In the genomic region with DNA sequence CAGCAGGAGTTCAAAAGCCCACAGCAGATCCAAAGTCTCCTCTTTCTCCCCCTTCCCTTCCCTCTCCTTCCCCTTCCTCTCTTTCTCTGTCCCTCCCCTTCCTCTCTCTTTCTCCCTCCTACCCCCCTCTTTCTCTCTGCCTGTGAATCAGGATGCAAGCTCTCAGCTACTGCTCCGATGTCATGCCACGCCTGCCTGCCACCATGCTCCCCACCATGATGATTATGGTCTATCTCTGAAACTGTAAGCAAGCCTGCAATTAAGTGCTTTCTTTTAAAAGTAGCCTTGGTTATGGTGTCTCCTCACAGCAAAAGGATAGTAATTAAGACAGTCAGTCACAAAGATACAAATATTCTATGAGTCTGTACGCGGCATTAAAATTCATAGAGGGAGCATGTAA, we compare ENCODE assay signal across 21 mouse cellular contexts.
DNase-seq lines count a peak whose midpoint lies in the region; ATAC-seq and TF ChIP-seq lines count a peak whose summit lies in the region.
"Had no signal": no experiment of that assay in that cellular context is flagged by ENCODE, and none has a peak within 500 bp of the region (broad histone marks: within the 10 kb centered on the region; RNA-seq: fewer than 3 reads in every experiment).

No protein-coding gene starts in this region.

- H3K36me3 ChIP-seq in forebrain, embryonic 13.5 days (ENCODE audit: poor library complexity, severe bottlenecking) = no peaks in the 10 kb centered on the region
- no peaks in the 10 kb centered on the region for H3K36me3 ChIP-seq in forebrain, embryonic 11.5 days (ENCODE audit: control insufficient read depth, insufficient read depth, low read length)
- H3K36me3 ChIP-seq in forebrain, postnatal 0 days (ENCODE audit: insufficient read depth) = no peaks in the 10 kb centered on the region
- H3K36me3 ChIP-seq in midbrain, postnatal 0 days (ENCODE audit: insufficient read depth, low read length) = no peaks in the 10 kb centered on the region
- H3K36me3 ChIP-seq: embryonic facial prominence, embryonic 15.5 days; heart, embryonic 13.5 days; hindbrain, embryonic 15.5 days had no signal

- 60% methylated on average over 4 of the region's 4 CpGs for WGBS in forebrain, embryonic 13.5 days
- 74% methylated on average over 4 of the region's 4 CpGs for WGBS in forebrain, embryonic 11.5 days
- 55% methylated on average over 4 of the region's 4 CpGs for whole genome bisulfite sequencing in forebrain, postnatal 0 days
- 65% methylated on average over 4 of the region's 4 CpGs for WGBS in midbrain, postnatal 0 days

- no peak overlapping the region for H3K27ac ChIP-seq in forebrain, embryonic 13.5 days
- no peak overlapping the region for H3K27ac ChIP-seq in forebrain, embryonic 11.5 days (ENCODE audit: low read depth, low read length)
- H3K27ac ChIP-seq in forebrain, postnatal 0 days (ENCODE audit: low read depth, low read length) = no peak overlapping the region
- no peak overlapping the region for H3K27ac ChIP-seq in midbrain, postnatal 0 days (ENCODE audit: low read depth, low read length)
- H3K27ac ChIP-seq: embryonic facial prominence, embryonic 15.5 days; gastrocnemius, adult 2 months; heart, embryonic 13.5 days; hindbrain, embryonic 15.5 days had no signal

- no peaks in the 10 kb centered on the region for H3K4me1 ChIP-seq in forebrain, embryonic 13.5 days
- no peaks in the 10 kb centered on the region for H3K4me1 ChIP-seq in forebrain, embryonic 11.5 days (replicated peaks; ENCODE audit: control insufficient read depth, insufficient read depth, low read length)
- no peaks in the 10 kb centered on the region for H3K4me1 ChIP-seq in forebrain, postnatal 0 days (ENCODE audit: insufficient read depth)
- no peaks in the 10 kb centered on the region for H3K4me1 ChIP-seq in midbrain, postnatal 0 days (ENCODE audit: insufficient read depth, low read length)
- H3K4me1 ChIP-seq: embryonic facial prominence, embryonic 15.5 days; heart, embryonic 13.5 days; hindbrain, embryonic 15.5 days had no signal

- no peak overlapping the region for H3K9ac ChIP-seq in forebrain, embryonic 13.5 days
- H3K9ac ChIP-seq in forebrain, embryonic 11.5 days (ENCODE audit: low read length) = no peak overlapping the region
- no peak overlapping the region for H3K9ac ChIP-seq in forebrain, postnatal 0 days
- no peak overlapping the region for H3K9ac ChIP-seq in midbrain, postnatal 0 days (replicated peaks; ENCODE audit: low read length, poor library complexity, severe bottlenecking)
- H3K9ac ChIP-seq: embryonic facial prominence, embryonic 15.5 days; heart, embryonic 13.5 days; hindbrain, embryonic 15.5 days had no signal

- peak; percentile 82 for ATAC-seq in forebrain, embryonic 13.5 days
- ATAC-seq in forebrain, embryonic 11.5 days (replicated peaks; ENCODE audit: low FRiP score) = no peak; the same call in 1 of the 2 replicates
- peak; percentile 95 for ATAC-seq in forebrain, postnatal 0 days
- no peak for ATAC-seq in midbrain, postnatal 0 days (ENCODE audit: low FRiP score)
- ATAC-seq: intestine, embryonic 16.5 days had no signal

- H3K4me2 ChIP-seq in forebrain, embryonic 13.5 days = no peak overlapping the region
- H3K4me2 ChIP-seq in forebrain, embryonic 11.5 days (ENCODE audit: low read depth, low read length, severe bottlenecking) = no peak overlapping the region
- H3K4me2 ChIP-seq in forebrain, postnatal 0 days (ENCODE audit: low read depth) = no peak overlapping the region
- no peak overlapping the region for H3K4me2 ChIP-seq in midbrain, postnatal 0 days (ENCODE audit: low read depth, low read length, poor library complexity, severe bottlenecking)
- H3K4me2 ChIP-seq: embryonic facial prominence, embryonic 15.5 days; heart, embryonic 13.5 days; hindbrain, embryonic 15.5 days had no signal

- no peaks in the 10 kb centered on the region for H3K9me3 ChIP-seq in forebrain, embryonic 13.5 days (replicated peaks)
- H3K9me3 ChIP-seq in forebrain, embryonic 11.5 days (ENCODE audit: control insufficient read depth, low read length) = no peaks in the 10 kb centered on the region
- H3K9me3 ChIP-seq in forebrain, postnatal 0 days (ENCODE audit: low read length) = no peaks in the 10 kb centered on the region
- H3K9me3 ChIP-seq in midbrain, postnatal 0 days (ENCODE audit: low read length) = no peaks in the 10 kb centered on the region
- H3K9me3 ChIP-seq: embryonic facial prominence, embryonic 15.5 days; heart, embryonic 13.5 days; hindbrain, embryonic 15.5 days had no signal

- TF ChIP-seq CTCF in forebrain, postnatal 0 days (IDR thresholded peaks at IDR 0.05; ENCODE audit: low read depth) = no peak
- no peak for TF ChIP-seq CTCF in midbrain, postnatal 0 days (IDR thresholded peaks at IDR 0.05)

- H3K4me3 ChIP-seq in forebrain, embryonic 13.5 days = no peak overlapping the region
- H3K4me3 ChIP-seq in forebrain, embryonic 11.5 days (ENCODE audit: low read depth, low read length) = no peak overlapping the region
- no peak overlapping the region for H3K4me3 ChIP-seq in forebrain, postnatal 0 days (ENCODE audit: low read depth, low read length)
- no peak overlapping the region for H3K4me3 ChIP-seq in midbrain, postnatal 0 days (ENCODE audit: low read depth, low read length)
- H3K4me3 ChIP-seq: embryonic facial prominence, embryonic 15.5 days; erythroblast, embryonic 14.5 days; gastrocnemius, adult 2 months; heart, embryonic 13.5 days; hindbrain, embryonic 15.5 days had no signal

- H3K27me3 ChIP-seq in forebrain, embryonic 13.5 days = no peaks in the 10 kb centered on the region
- no peaks in the 10 kb centered on the region for H3K27me3 ChIP-seq in forebrain, embryonic 11.5 days (ENCODE audit: control insufficient read depth, insufficient read depth, low read length)
- H3K27me3 ChIP-seq in forebrain, postnatal 0 days (ENCODE audit: insufficient read depth, low read length) = no peaks in the 10 kb centered on the region
- H3K27me3 ChIP-seq in midbrain, postnatal 0 days (ENCODE audit: insufficient read depth, low read length) = no peaks in the 10 kb centered on the region
- H3K27me3 ChIP-seq: CH12.LX; embryonic facial prominence, embryonic 15.5 days; heart, embryonic 13.5 days; hindbrain, embryonic 15.5 days had no signal

- DNase-seq in forebrain, embryonic 11.5 days (ENCODE audit: low spot score) = no peak
- DNase-seq in brain, adult 2 months (ENCODE audit: low read depth, low spot score) = peak; percentile 80
- DNase-seq in brain, embryonic 18.5 days (ENCODE audit: low read depth, low spot score) = peak; percentile 26
- peak; percentile 33 for DNase-seq in forebrain, postnatal 0 days
- no peak for DNase-seq in midbrain, postnatal 0 days (ENCODE audit: low spot score)
- no peak for DNase-seq in ovary, adult 18-20 months (ENCODE audit: low spot score)
- DNase-seq: adrenal gland, adult 2 months; adrenal gland, postnatal 25 days; cerebellum, adult 11-12 months; cerebellum, adult 9-10 months; cerebellum, postnatal 36 days; gastrocnemius, adult 2 months; gastrocnemius, postnatal 25 days; heart, postnatal 36 days had no signal

Comparison
In these comparisons a context has a peak if more than half of its experiments do, and no peak if none do; other contexts are left out.
1. ATAC-seq: peak in forebrain, embryonic 13.5 days (single experiment) and forebrain, postnatal 0 days (single experiment); none in forebrain, embryonic 11.5 days (single experiment) and midbrain, postnatal 0 days (single experiment).
2. DNase-seq: peak in brain, adult 2 months (single experiment), brain, embryonic 18.5 days (single experiment) and forebrain, postnatal 0 days (single experiment); none in forebrain, embryonic 11.5 days (single experiment), midbrain, postnatal 0 days (single experiment) and ovary, adult 18-20 months (single experiment).